Mouse (Mus musculus) adrenal gland, postnatal 14 days (tissue): ENCODE measurements at regions not wholly inside any gene's neighbourhood (a gene's known extent, or its start where the extent isn't known, plus 50 kb on each side); places are given as distances from the start of the nearest gene placed in this dataset.

Source experiments
- DNase-seq: peaks from one replicate; pipeline ENCODE4 v3.0.0; 2021; ENCODE audit warnings: mixed read lengths

DNA sequence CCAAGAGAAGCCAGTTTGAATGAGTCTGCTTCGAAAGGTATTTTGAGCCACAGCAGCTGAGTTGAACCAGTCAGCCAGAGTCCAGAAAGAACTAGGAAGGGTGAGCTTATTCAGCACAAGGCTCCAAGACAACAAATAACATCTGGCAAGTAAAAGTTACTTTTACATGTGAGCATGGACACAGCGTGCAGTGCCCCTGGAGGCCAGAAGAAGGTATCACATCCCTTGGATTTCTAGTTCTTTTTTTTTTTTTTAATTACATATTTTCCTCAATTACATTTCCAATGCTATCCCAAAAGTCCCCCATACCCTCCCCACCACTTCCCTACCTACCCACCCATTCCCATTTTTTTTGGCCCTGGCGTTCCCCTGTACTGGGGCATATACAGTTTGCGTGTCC lies 367.4 kb downstream of the Gm9008 start:
- peak; percentile 3 for DNase-seq

- no peak for DNase-seq
Measured at GRCm38 (mm10) chr6:76115758-76116157, 381.8 kb downstream of the Gm9008 start.

DNA sequence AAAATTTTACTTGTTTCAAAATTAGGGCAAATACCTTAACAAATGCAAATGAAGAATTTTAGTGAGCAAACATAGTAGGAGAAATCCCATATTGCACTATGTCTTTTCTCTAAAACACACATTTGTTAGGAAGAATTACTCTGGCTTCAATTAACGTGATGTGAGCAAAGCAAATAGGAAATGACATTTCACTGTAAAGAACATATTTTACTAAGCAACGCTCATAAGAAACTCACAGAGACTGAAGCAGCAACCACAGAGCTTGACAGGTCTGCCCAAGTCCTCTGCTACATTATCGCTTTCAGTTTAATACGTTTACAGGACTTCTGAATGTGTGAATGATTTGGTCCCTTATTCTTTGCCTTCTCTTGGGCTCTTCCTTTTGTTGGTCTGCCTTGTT lies 383.2 kb downstream of the Gm9008 start:
- no peak for DNase-seq

DNA sequence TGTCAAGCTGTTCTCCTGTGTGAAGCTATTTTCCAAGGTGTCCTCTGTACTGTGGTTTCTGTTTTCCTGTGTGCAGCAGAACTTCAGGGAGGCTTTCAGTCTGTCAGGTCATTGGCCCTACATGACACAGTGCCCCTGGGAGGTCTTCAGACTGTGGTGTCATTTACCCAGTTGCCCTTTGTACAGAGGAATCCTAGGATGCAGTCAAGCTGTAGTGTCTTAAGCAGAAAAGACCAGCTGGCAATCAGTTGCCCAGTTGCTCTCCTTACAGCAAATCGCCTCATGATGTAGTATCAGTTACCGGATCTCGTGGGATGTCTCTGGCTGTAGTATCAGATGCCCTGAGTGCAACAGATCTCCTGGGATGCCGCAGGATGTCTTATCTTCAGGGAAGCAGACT lies 432.2 kb downstream of the Gm9008 start:
- no peak for DNase-seq

DNA sequence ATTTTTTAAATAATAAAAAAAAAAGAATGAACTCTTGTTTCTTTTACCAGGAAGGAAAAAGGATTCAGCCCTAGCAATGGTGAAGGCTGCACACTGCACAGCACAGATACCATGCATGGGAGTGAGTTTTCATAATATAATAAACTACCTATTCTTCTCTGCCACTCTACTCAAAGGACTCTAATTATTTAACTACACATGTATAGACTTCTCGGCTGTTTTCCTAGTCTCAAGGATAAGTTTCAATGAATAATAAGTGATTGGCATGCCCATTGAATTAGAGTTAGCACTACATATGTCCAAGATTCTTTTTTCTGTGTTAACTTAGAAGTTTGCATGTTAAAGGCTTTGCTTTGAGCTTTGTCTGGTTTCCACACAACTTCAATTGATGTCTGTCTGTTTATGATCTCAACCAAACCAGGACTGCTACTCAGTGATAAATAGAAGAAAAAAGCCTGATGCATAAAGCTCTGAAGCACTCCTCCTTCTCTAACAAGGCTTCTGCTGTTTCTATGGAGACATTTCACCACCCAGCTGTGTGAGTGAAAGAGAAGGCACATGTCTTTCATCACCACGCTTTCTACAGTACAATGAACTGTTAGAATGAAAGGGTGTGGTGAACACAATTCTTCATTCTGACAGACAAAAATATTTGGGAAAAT lies 444.8 kb downstream of the Gm9008 start:
- no peak for DNase-seq

DNA sequence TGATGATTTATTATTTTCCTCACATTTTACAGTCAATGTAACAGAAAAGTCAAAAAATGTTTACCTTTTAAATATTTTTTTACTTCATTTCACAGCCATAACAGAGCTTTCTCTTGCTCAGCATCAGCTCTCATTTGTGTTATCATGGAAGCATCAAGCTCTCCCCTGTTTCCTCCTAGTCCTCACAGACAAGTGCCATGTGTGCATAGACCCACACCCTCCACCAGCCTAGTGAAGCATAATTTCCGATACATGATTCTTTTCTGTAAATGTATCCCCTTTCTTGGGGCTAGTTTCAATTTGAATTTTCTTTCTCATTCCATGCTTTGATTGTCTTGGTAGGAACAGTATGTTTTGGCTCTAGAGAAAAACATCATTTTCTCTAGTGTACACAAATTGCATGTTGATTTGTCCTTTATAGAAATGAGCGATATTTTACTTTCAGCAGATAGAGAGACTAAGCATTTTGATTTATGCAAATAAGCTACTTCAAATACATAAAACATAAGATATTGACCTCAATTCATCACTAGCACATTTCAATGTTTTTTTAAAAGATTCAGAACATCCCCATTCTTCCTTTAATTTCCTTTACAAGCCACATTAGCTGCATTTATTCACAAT lies 489.7 kb downstream of the Gm9008 start:
- no peak for DNase-seq
